ENCODE assay signal across 10 mouse cellular contexts in genomic region chr14:79516243-79516610, GRCm38 (mm10). TPM values are rescaled to one million over a fixed set of nuclear protein-coding genes. Genes with fewer than 3 reads are reported as not detected.
DNase-seq lines count a peak whose midpoint lies in the region; ATAC-seq and TF ChIP-seq lines count a peak whose summit lies in the region.
"Had no signal": no experiment of that assay in that cellular context is flagged by ENCODE, and none has a peak within 500 bp of the region (broad histone marks: within the 10 kb centered on the region; RNA-seq: fewer than 3 reads in every experiment).

No protein-coding gene starts in this region.

- no peak for TF ChIP-seq CTCF in gastrocnemius, adult 2 months (IDR thresholded peaks at IDR 0.05)

- peak overlapping the region; percentile 34 for H3K4me2 ChIP-seq in lung, embryonic 16.5 days (ENCODE audit: low read depth, low read length)
- H3K4me2 ChIP-seq in midbrain, embryonic 16.5 days (ENCODE audit: low read length) = no peak overlapping the region
- H3K4me2 ChIP-seq: hindbrain, embryonic 12.5 days had no signal

- H3K27ac ChIP-seq in gastrocnemius, adult 2 months = peak overlapping the region; percentile 68
- no peak overlapping the region; the same call in 1 of the 2 replicates for H3K27ac ChIP-seq in lung, embryonic 16.5 days (ENCODE audit: low read length)
- no peak overlapping the region for H3K27ac ChIP-seq in midbrain, embryonic 16.5 days (ENCODE audit: low read length)
- H3K27ac ChIP-seq: hindbrain, embryonic 12.5 days had no signal

- no peak for ATAC-seq in lung, embryonic 16.5 days (ENCODE audit: low read depth)
- peak; percentile 26 for ATAC-seq in granulocyte monocyte progenitor cell, adult 5-6 weeks (replicated peaks; ENCODE audit: poor library complexity, severe bottlenecking)
- ATAC-seq in midbrain, embryonic 16.5 days = no peak
- ATAC-seq in activated CD4-positive, CD25-positive, alpha-beta regulatory T cell, adult 4 months = no peak

- peaks cover 13% of the 10 kb centered on the region for H3K4me1 ChIP-seq in lung, embryonic 16.5 days (replicated peaks; ENCODE audit: control insufficient read depth, insufficient read depth, low read length)
- H3K4me1 ChIP-seq in midbrain, embryonic 16.5 days (ENCODE audit: control insufficient read depth, insufficient read depth, low read length) = no peaks in the 10 kb centered on the region
- H3K4me1 ChIP-seq: hindbrain, embryonic 12.5 days had no signal

- no peak for DNase-seq in gastrocnemius, adult 2 months
- DNase-seq in gastrocnemius, postnatal 4 days (ENCODE audit: low spot score in 2 of 2) = no peak
- DNase-seq in lung, postnatal 14 days = no peak
- peak; percentile 47 for DNase-seq in naive thymus-derived CD4-positive, alpha-beta T cell, adult 2 months (ENCODE audit: low read depth)
- DNase-seq: cerebellum, adult 11-12 months had no signal

- H3K27me3 ChIP-seq in lung, embryonic 16.5 days (ENCODE audit: control insufficient read depth, insufficient read depth, low read depth, low read length) = no peaks in the 10 kb centered on the region
- H3K27me3 ChIP-seq in midbrain, embryonic 16.5 days (ENCODE audit: control insufficient read depth, insufficient read depth, low read depth, low read length) = no peaks in the 10 kb centered on the region
- H3K27me3 ChIP-seq: hindbrain, embryonic 12.5 days had no signal

- H3K9ac ChIP-seq in lung, embryonic 16.5 days (ENCODE audit: low read length) = no peak overlapping the region
- no peak overlapping the region for H3K9ac ChIP-seq in midbrain, embryonic 16.5 days (ENCODE audit: low read depth, low read length)
- H3K9ac ChIP-seq: hindbrain, embryonic 12.5 days had no signal

- no peaks in the 10 kb centered on the region for H3K36me3 ChIP-seq in lung, embryonic 16.5 days (ENCODE audit: control insufficient read depth, insufficient read depth, low read length)
- no peaks in the 10 kb centered on the region for H3K36me3 ChIP-seq in midbrain, embryonic 16.5 days (ENCODE audit: control insufficient read depth, insufficient read depth, low read length)
- H3K36me3 ChIP-seq: hindbrain, embryonic 12.5 days had no signal

- intact Hi-C loops in gastrocnemius, adult 2 months (cut with DNase I) = loop anchor here (5.0 kb wide), 1 partner anchor 46 kb away; no protein-coding TSS in a partner anchor

- 73% methylated on average over 5 of the region's 5 CpGs for WGBS in lung, embryonic 16.5 days
- WGBS in midbrain, embryonic 16.5 days = 79% methylated on average over 5 of the region's 5 CpGs

- H3K4me3 ChIP-seq in gastrocnemius, adult 2 months = peak overlapping the region; percentile 51
- H3K4me3 ChIP-seq in lung, embryonic 16.5 days (ENCODE audit: low read length) = peak overlapping the region; percentile 35
- H3K4me3 ChIP-seq in midbrain, embryonic 16.5 days (ENCODE audit: low read depth, low read length) = no peak overlapping the region
- H3K4me3 ChIP-seq: hindbrain, embryonic 12.5 days had no signal

- no peaks in the 10 kb centered on the region for H3K9me3 ChIP-seq in lung, embryonic 16.5 days (ENCODE audit: control insufficient read depth, low read length)
- H3K9me3 ChIP-seq in midbrain, embryonic 16.5 days (replicated peaks; ENCODE audit: control insufficient read depth, low read length, poor library complexity, severe bottlenecking) = no peaks in the 10 kb centered on the region
- H3K9me3 ChIP-seq: hindbrain, embryonic 12.5 days had no signal

RNA-seq across cellular contexts. Expression of gene Wbp4, which starts 34.9 kb away (rescaled TPM):
- total RNA-seq in gastrocnemius, adult 2 months (2021) = 10 to 100 TPM; 19.3 to 25.7 TPM
- 10 to 100 TPM; 33.3 to 34.6 TPM for total RNA-seq in gastrocnemius, postnatal 4 days (2021)
- 39.1 and 43.1 TPM in 2 replicates for polyA plus RNA-seq in lung, embryonic 16.5 days (2015; fragmentation: Nextera tagmentation; extraction: Ambion mirVana)
- total RNA-seq in granulocyte monocyte progenitor cell, adult 5-6 weeks (2014; fragmentation: Nextera tagmentation) = 15.3 and 28.1 TPM in 2 replicates
- total RNA-seq in granulocyte monocyte progenitor cell, adult 5-6 weeks (2017) = 70.8 and 75.0 TPM in 2 replicates
- polyA plus RNA-seq in midbrain, embryonic 16.5 days (2015; fragmentation: Nextera tagmentation; extraction: Ambion mirVana) = 44.0 and 46.2 TPM in 2 replicates
- 10 to 100 TPM; 25.7 to 32.5 TPM for polyA plus RNA-seq in activated CD4-positive, CD25-positive, alpha-beta regulatory T cell, adult 4 months (2017; shearing (Covaris generic))

RNA-seq across cellular contexts. Expression of gene Elf1, which starts 35.2 kb away (rescaled TPM):
- total RNA-seq in gastrocnemius, adult 2 months (2021) = 1 to 10 TPM; 4.6 to 6.0 TPM
- total RNA-seq in gastrocnemius, postnatal 4 days (2021) = 10 to 100 TPM; 11.5 to 13.0 TPM
- polyA plus RNA-seq in lung, embryonic 16.5 days (2015; fragmentation: Nextera tagmentation; extraction: Ambion mirVana) = 14.0 and 14.5 TPM in 2 replicates
- total RNA-seq in granulocyte monocyte progenitor cell, adult 5-6 weeks (2014; fragmentation: Nextera tagmentation) = 92.6 and 98.6 TPM in 2 replicates
- 178 and 188 TPM in 2 replicates for total RNA-seq in granulocyte monocyte progenitor cell, adult 5-6 weeks (2017)
- polyA plus RNA-seq in midbrain, embryonic 16.5 days (2015; fragmentation: Nextera tagmentation; extraction: Ambion mirVana) = 2.0 and 2.9 TPM in 2 replicates
- 100 to 1,000 TPM; 122 to 145 TPM for polyA plus RNA-seq in activated CD4-positive, CD25-positive, alpha-beta regulatory T cell, adult 4 months (2017; shearing (Covaris generic))

Comparison
In these comparisons a context has a peak if more than half of its experiments do, and no peak if none do; other contexts are left out.
1. RNA of gene Elf1, which starts 35.2 kb away (total RNA-seq): 92.6 to 188 TPM in granulocyte monocyte progenitor cell, adult 5-6 weeks; 11.5 to 13.0 TPM in gastrocnemius, postnatal 4 days and 4.6 to 6.0 TPM in gastrocnemius, adult 2 months; every median in the first group is over 4 times any median in the second.